Mouse (Mus musculus) E14TG2a.4 (cell line): ENCODE results near the gene Tex52.

Experiments used
- CTCF ChIP-seq: conservative IDR thresholded peaks from 2 replicates; pipeline ENCODE4 v1.5.1; 2014; ENCODE audit warnings: low read length
- POU5F1 ChIP-seq: IDR thresholded peaks from 2 replicates; pipeline ENCODE4 v1.6.1; 2014; ENCODE audit warnings: low read length, borderline replicate concordance

DNA sequence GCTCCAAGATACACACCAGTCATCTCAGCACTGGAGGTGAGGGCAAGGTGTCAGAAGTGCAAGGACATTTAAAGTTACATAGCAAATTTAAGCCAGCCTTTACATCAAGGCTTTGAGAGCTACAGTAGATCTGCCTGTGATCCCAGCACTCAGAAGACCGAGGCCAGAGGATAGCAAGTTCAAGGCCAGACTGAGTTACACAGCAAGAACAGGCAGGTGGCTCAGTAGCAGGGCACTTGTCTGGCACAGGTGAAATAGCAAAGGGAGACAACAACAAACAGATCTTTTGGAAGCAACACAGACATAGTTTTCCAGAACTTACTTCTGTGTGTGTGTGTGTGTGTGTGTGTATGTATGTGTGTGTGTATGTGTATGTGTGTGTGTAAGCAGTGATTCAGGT lies 42.8 kb downstream of the Tex52 start:
- no peak for TF ChIP-seq CTCF
- no peak for TF ChIP-seq POU5F1
